Mouse (Mus musculus): Measurements from ENCODE around the gene Smpd3. TPM values are rescaled to one million over a fixed set of nuclear protein-coding genes. Genes with fewer than 3 reads are reported as not detected.

Smpd3 gene
- 29.5 and 31.8 TPM in 2 replicates for polyA plus RNA-seq (2012; rRNA removed)

GRCm38 (mm10) chr8:106337852-106338521 lies at the start of gene Smpd3:
Gene Smpd3, minus strand, starts transcription at chr8:106337988.

GRCm38 (mm10) chr8:106210821-106211345 lies 126.9 kb downstream of the Smpd3 start, which contains the start of the genes Slc7a6os and Prmt7:
Gene Slc7a6os, minus strand, starts transcription at chr8:106210935.
Gene Prmt7, plus strand, starts transcription at chr8:106210936.

Other genes with a start within 250 kb of the Smpd3 start
- gene Esrp2, start 201.0 kb downstream of the Smpd3 start, polyA plus RNA-seq (2012; rRNA removed): 0.27 and 4.7 TPM in 2 replicates
- gene Pla2g15, start 187.6 kb downstream of the Smpd3 start, polyA plus RNA-seq (2012; rRNA removed): 12.7 and 15.6 TPM in 2 replicates
- 50.0 and 55.4 TPM in 2 replicates for gene Slc7a6, start 169.1 kb downstream of the Smpd3 start, polyA plus RNA-seq (2012; rRNA removed)
- gene Slc7a6os, start 127.1 kb downstream of the Smpd3 start, polyA plus RNA-seq (2012; rRNA removed): 48.8 and 51.3 TPM in 2 replicates
- 37.7 and 42.5 TPM in 2 replicates for gene Prmt7, start 127.1 kb downstream of the Smpd3 start, polyA plus RNA-seq (2012; rRNA removed)
- gene Zfp90, start 77.3 kb upstream of the Smpd3 start, polyA plus RNA-seq (2012; rRNA removed): 33.6 and 35.8 TPM in 2 replicates
- gene 6030452D12Rik, start 162.5 kb upstream of the Smpd3 start, polyA plus RNA-seq (2012; rRNA removed): not detected in 2 replicates
- gene Cdh3, start 172.9 kb upstream of the Smpd3 start, polyA plus RNA-seq (2012; rRNA removed): 3.2 and 7.5 TPM in 2 replicates
- 12.8 and 19.9 TPM in 2 replicates for gene Gm10073, start 235.5 kb upstream of the Smpd3 start, polyA plus RNA-seq (2012; rRNA removed)

Data from central nervous system, embryonic 14 days (tissue).